Comparison of ENCODE assay signal across 14 mouse cellular contexts in the genomic region with DNA sequence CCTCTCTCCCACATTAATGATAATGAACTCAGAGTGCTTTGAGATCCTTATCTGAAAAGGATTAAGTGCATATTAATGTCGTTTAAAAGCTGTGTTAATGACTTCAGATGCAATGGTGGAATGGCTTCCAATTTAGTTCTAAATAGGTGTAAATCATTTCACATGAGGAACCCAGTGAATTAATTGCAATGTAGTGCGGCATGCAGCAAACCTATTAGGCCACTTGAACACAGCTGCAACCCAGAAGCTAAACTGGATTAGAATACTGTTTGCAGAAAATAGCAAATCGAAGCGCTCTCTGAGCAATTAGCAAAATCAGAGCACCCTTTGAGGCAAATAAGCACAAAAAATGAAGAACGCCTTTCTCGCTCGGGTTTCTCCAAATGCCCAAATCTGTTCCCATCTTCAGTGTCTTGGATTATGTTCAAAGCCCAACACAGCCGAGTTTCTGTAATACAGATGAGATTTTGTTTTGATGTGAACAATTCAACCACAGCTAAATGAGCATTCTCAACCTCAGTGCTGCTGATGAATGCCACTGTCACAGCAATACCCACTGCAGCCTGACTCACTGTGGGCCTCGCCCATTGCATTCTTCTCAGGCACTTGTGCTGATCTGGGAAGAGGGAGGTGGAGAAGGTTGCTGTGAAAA.
A peak's percentile ranks its signal among the peaks of the same experiment; 100 is the strongest.
DNase-seq lines count a peak whose midpoint lies in the region; ATAC-seq and TF ChIP-seq lines count a peak whose summit lies in the region.
"Had no signal": no experiment of that assay in that cellular context is flagged by ENCODE, and none has a peak within 500 bp of the region (broad histone marks: within the 10 kb centered on the region; RNA-seq: fewer than 3 reads in every experiment).

No protein-coding gene starts in this region.

- no peaks in the 10 kb centered on the region for H3K4me1 ChIP-seq in lung, postnatal 0 days (ENCODE audit: insufficient read depth, low read depth, low read length)
- H3K4me1 ChIP-seq in forebrain, embryonic 13.5 days: peaks cover 28% of the 10 kb centered on the region
- H3K4me1 ChIP-seq: hindbrain, embryonic 15.5 days; limb, embryonic 15.5 days had no signal

- H3K27me3 ChIP-seq in lung, postnatal 0 days (replicated peaks; ENCODE audit: insufficient read depth, low read length): no peaks in the 10 kb centered on the region
- H3K27me3 ChIP-seq in forebrain, embryonic 13.5 days: no peaks in the 10 kb centered on the region
- H3K27me3 ChIP-seq: hindbrain, embryonic 15.5 days; limb, embryonic 15.5 days had no signal

- TF ChIP-seq EP300 in lung, postnatal 0 days (IDR thresholded peaks at IDR 0.05): no peak

- H3K36me3 ChIP-seq in lung, postnatal 0 days (ENCODE audit: insufficient read depth, low read length): no peaks in the 10 kb centered on the region
- no peaks in the 10 kb centered on the region for H3K36me3 ChIP-seq in forebrain, embryonic 13.5 days (ENCODE audit: poor library complexity, severe bottlenecking)
- H3K36me3 ChIP-seq: hindbrain, embryonic 15.5 days; limb, embryonic 15.5 days had no signal

- 83% methylated on average over 9 of the region's 9 CpGs for WGBS in lung, postnatal 0 days
- 13% methylated on average over 9 of the region's 9 CpGs for WGBS in forebrain, embryonic 13.5 days

- no peak for ATAC-seq in lung, postnatal 0 days
- ATAC-seq in forebrain, embryonic 13.5 days: peak; percentile 95

- no peak overlapping the region for H3K9ac ChIP-seq in lung, postnatal 0 days (replicated peaks; ENCODE audit: low read depth)
- no peak overlapping the region for H3K9ac ChIP-seq in forebrain, embryonic 13.5 days
- H3K9ac ChIP-seq: hindbrain, embryonic 15.5 days; limb, embryonic 15.5 days had no signal

- no peak overlapping the region for H3K4me2 ChIP-seq in lung, postnatal 0 days (replicated peaks; ENCODE audit: low read depth, low read length)
- no peak overlapping the region for H3K4me2 ChIP-seq in forebrain, embryonic 13.5 days
- H3K4me2 ChIP-seq: hindbrain, embryonic 15.5 days; limb, embryonic 15.5 days had no signal

- DNase-seq in lung, postnatal 0 days (ENCODE audit: low spot score): peak; percentile 15
- DNase-seq in lung, postnatal 25 days (ENCODE audit: low spot score): no peak
- peak; percentile 27 to 48 for DNase-seq in left cerebral cortex, adult 9 months (ENCODE audit: low spot score in 2 of 2)
- DNase-seq in right cerebral cortex, postnatal 10 days (ENCODE audit: low spot score in 2 of 2): peak; percentile 34 to 47
- DNase-seq in cerebellum, adult 11 months: no peak
- DNase-seq in cerebellum, adult 18-20 months: no peak
- DNase-seq in heart, postnatal 36 days: no peak
- DNase-seq: cerebellum, postnatal 25 days; heart, adult 2 months; kidney, postnatal 36 days; lung, postnatal 10 days had no signal

- no peak overlapping the region for H3K4me3 ChIP-seq in lung, postnatal 0 days (ENCODE audit: low read depth, low read length)
- no peak overlapping the region for H3K4me3 ChIP-seq in forebrain, embryonic 13.5 days
- H3K4me3 ChIP-seq: heart, adult 2 months; hindbrain, embryonic 15.5 days; limb, embryonic 15.5 days had no signal

- no peak for TF ChIP-seq CTCF in lung, postnatal 0 days (IDR thresholded peaks at IDR 0.05)

- intact Hi-C loops in heart, postnatal 36 days (cut with DNase I): no loop called here

- H3K9me3 ChIP-seq in lung, postnatal 0 days (ENCODE audit: low read length): no peaks in the 10 kb centered on the region
- no peaks in the 10 kb centered on the region for H3K9me3 ChIP-seq in forebrain, embryonic 13.5 days (replicated peaks)
- H3K9me3 ChIP-seq: hindbrain, embryonic 15.5 days; limb, embryonic 15.5 days had no signal

- H3K27ac ChIP-seq in lung, postnatal 0 days (ENCODE audit: low read length): no peak overlapping the region
- peak overlapping the region; percentile 27; the same call in 1 of the 2 replicates for H3K27ac ChIP-seq in forebrain, embryonic 13.5 days
- H3K27ac ChIP-seq: heart, adult 2 months; hindbrain, embryonic 15.5 days; limb, embryonic 15.5 days had no signal

Comparison
In these comparisons a context has a peak if more than half of its experiments do, and no peak if none do; other contexts are left out.
1. DNase-seq: peak in lung, postnatal 0 days (single experiment), left cerebral cortex, adult 9 months (2 of 2) and right cerebral cortex, postnatal 10 days (2 of 2); none in lung, postnatal 25 days (single experiment), cerebellum, adult 11 months (single experiment), cerebellum, adult 18-20 months (0 of 2) and heart, postnatal 36 days (0 of 2).